9 mouse cellular contexts compared by ENCODE assay signal in genomic region chr9:50451456-50452218, GRCm38 (mm10). TPM values are rescaled to one million over a fixed set of nuclear protein-coding genes. Genes with fewer than 3 reads are reported as not detected.
DNase-seq lines count a peak whose midpoint lies in the region; ATAC-seq and TF ChIP-seq lines count a peak whose summit lies in the region.
"Had no signal": no experiment of that assay in that cellular context is flagged by ENCODE, and none has a peak within 500 bp of the region (broad histone marks: within the 10 kb centered on the region; RNA-seq: fewer than 3 reads in every experiment).

No protein-coding gene starts in this region.

- peak overlapping the region; percentile 44; the same call in 1 of the 2 replicates for H3K4me2 ChIP-seq in kidney, embryonic 15.5 days
- H3K4me2 ChIP-seq in liver, embryonic 11.5 days: peak overlapping the region; percentile 52

- H3K9ac ChIP-seq in kidney, embryonic 15.5 days: no peak overlapping the region
- 0 out of 2 replicates have a peak overlapping the region, but pooled peaks have one; percentile 3 for H3K9ac ChIP-seq in liver, embryonic 11.5 days (ENCODE audit: low read depth, low read length)

- no peak for ATAC-seq in kidney, embryonic 15.5 days (replicated peaks; ENCODE audit: low FRiP score)
- peak; percentile 31; the same call in 1 of the 2 replicates for ATAC-seq in liver, embryonic 11.5 days (replicated peaks; ENCODE audit: low FRiP score)

- TF ChIP-seq CTCF in olfactory bulb, adult 2 months (IDR thresholded peaks at IDR 0.05; ENCODE audit: insufficient read depth, low read depth, low read length): no peak

- no peaks in the 10 kb centered on the region for H3K36me3 ChIP-seq in kidney, embryonic 15.5 days
- no peaks in the 10 kb centered on the region for H3K36me3 ChIP-seq in hindbrain, embryonic 10.5 days
- H3K36me3 ChIP-seq in liver, embryonic 11.5 days (ENCODE audit: control insufficient read depth, insufficient read depth, low read length): no peaks in the 10 kb centered on the region

- H3K4me3 ChIP-seq in kidney, embryonic 15.5 days (replicated peaks): no peak overlapping the region
- peak overlapping the region; percentile 16; the same call in 1 of the 2 replicates for H3K4me3 ChIP-seq in hindbrain, embryonic 10.5 days
- no peak overlapping the region; the same call in 1 of the 2 replicates for H3K4me3 ChIP-seq in liver, embryonic 11.5 days (ENCODE audit: low read depth, low read length)
- 0 out of 2 replicates have a peak overlapping the region, but pooled peaks have one; percentile 5 for H3K4me3 ChIP-seq in olfactory bulb, adult 2 months (ENCODE audit: insufficient read depth, low read depth, low read length)

- H3K27ac ChIP-seq in kidney, embryonic 15.5 days: no peak overlapping the region
- H3K27ac ChIP-seq in hindbrain, embryonic 10.5 days: peak overlapping the region; percentile 83
- no peak overlapping the region for H3K27ac ChIP-seq in liver, embryonic 11.5 days (ENCODE audit: low read depth, low read length)
- no peak overlapping the region for H3K27ac ChIP-seq in olfactory bulb, adult 2 months (ENCODE audit: insufficient read depth, low read depth, low read length)

- WGBS in kidney, embryonic 15.5 days: 53% methylated on average over 9 of the region's 9 CpGs
- 54% methylated on average over 9 of the region's 9 CpGs for WGBS in hindbrain, embryonic 10.5 days
- WGBS in liver, embryonic 11.5 days: 43% methylated on average over 9 of the region's 9 CpGs
- WGBS in olfactory bulb, adult 2 months: 43% methylated on average over 9 of the region's 9 CpGs

- H3K27me3 ChIP-seq in kidney, embryonic 15.5 days: no peaks in the 10 kb centered on the region
- no peaks in the 10 kb centered on the region for H3K27me3 ChIP-seq in hindbrain, embryonic 10.5 days (ENCODE audit: insufficient read depth, poor library complexity, severe bottlenecking)
- H3K27me3 ChIP-seq in liver, embryonic 11.5 days (replicated peaks; ENCODE audit: control insufficient read depth, insufficient read depth, low read length): no peaks in the 10 kb centered on the region

- TF ChIP-seq POLR2A in olfactory bulb, adult 2 months (IDR thresholded peaks at IDR 0.05; ENCODE audit: insufficient read depth, low read depth, low read length): no peak

- H3K9me3 ChIP-seq in kidney, embryonic 15.5 days (replicated peaks): no peaks in the 10 kb centered on the region
- H3K9me3 ChIP-seq in hindbrain, embryonic 10.5 days: no peaks in the 10 kb centered on the region
- H3K9me3 ChIP-seq in liver, embryonic 11.5 days (ENCODE audit: control insufficient read depth, low read length): no peaks in the 10 kb centered on the region

- DNase-seq in kidney, postnatal 10 days: no peak
- DNase-seq in embryo, embryonic 10.5 days (ENCODE audit: low spot score): peak; percentile 28
- DNase-seq in hindbrain, embryonic 10.5 days (ENCODE audit: low spot score): peak; percentile 63
- DNase-seq in liver, embryonic 11.5 days (ENCODE audit: low spot score): no peak
- no peak for DNase-seq in adrenal gland, postnatal 4 days (ENCODE audit: low spot score in 2 of 2)
- DNase-seq in spleen, adult 18-20 months: no peak

- H3K4me1 ChIP-seq in kidney, embryonic 15.5 days: peaks cover 17% of the 10 kb centered on the region
- H3K4me1 ChIP-seq in hindbrain, embryonic 10.5 days (replicated peaks): peaks cover 26% of the 10 kb centered on the region
- peaks cover 3% of the 10 kb centered on the region; the same call in 1 of the 2 replicates for H3K4me1 ChIP-seq in liver, embryonic 11.5 days (replicated peaks; ENCODE audit: control insufficient read depth, insufficient read depth, low read length)
- peaks cover 6% of the 10 kb centered on the region; the same call in 1 of the 2 replicates for H3K4me1 ChIP-seq in olfactory bulb, adult 2 months (ENCODE audit: control insufficient read depth, insufficient read depth, low read length)

RNA-seq across cellular contexts. Expression of gene Plet1, which starts 42.7 kb away (rescaled TPM):
- polyA plus RNA-seq in kidney, embryonic 15.5 days (2015; fragmentation: Nextera tagmentation; extraction: Ambion mirVana): 24.8 TPM in 2 replicates
- polyA plus RNA-seq in hindbrain, embryonic 10.5 days (2016; fragmentation: Nextera tagmentation; extraction: Ambion mirVana): 1.0 and 1.2 TPM in 2 replicates
- 0.53 and 0.55 TPM in 2 replicates for polyA plus RNA-seq in liver, embryonic 11.5 days (2014; fragmentation: Nextera tagmentation; extraction: Ambion mirVana)
- not detected in 2 replicates for polyA plus RNA-seq in olfactory bulb, adult 2 months (2012; ENCODE audit: insufficient read depth, insufficient read length, low replicate concordance, missing spikeins)
- total RNA-seq in adrenal gland, postnatal 4 days (2021): 1 to 10 TPM in 1 of 2 experiments, under 1 TPM in 1; 0.25 to 3.2 TPM
- total RNA-seq: left cerebral cortex, adult 18-20 months had no signal

Comparison
In these comparisons a context has a peak if more than half of its experiments do, and no peak if none do; other contexts are left out.
1. H3K4me3 ChIP-seq: peak in hindbrain, embryonic 10.5 days (single experiment) and olfactory bulb, adult 2 months (single experiment); none in kidney, embryonic 15.5 days (single experiment) and liver, embryonic 11.5 days (single experiment).
2. DNase-seq: peak in embryo, embryonic 10.5 days (single experiment) and hindbrain, embryonic 10.5 days (single experiment); none in kidney, postnatal 10 days (single experiment), liver, embryonic 11.5 days (single experiment), adrenal gland, postnatal 4 days (0 of 2) and spleen, adult 18-20 months (0 of 2).